Mouse (Mus musculus) thymus, adult 18-20 months (tissue): ENCODE measurements around the gene Marc1.

Source experiments
- DNase-seq, 2 experiments: peaks; one replicate each; pipeline ENCODE4 v3.0.0; 2022; ENCODE audit warnings: mixed read lengths in 2 of 2

Marc1 gene

GRCm38 (mm10) chr1:184810780-184811575 lies at the start of gene Marc1:
Marc1 (minus strand) TSS chr1:184811313.
- no peak for DNase-seq

- DNase-seq: no peak
Measured at GRCm38 (mm10) chr1:184860276-184860675, 49.2 kb upstream of the Marc1 start.

GRCm38 (mm10) chr1:184858253-184858652 lies 47.1 kb upstream of the Marc1 start:
- DNase-seq: no peak

- no peak for DNase-seq
Measured at GRCm38 (mm10) chr1:184857216-184857615, 46.1 kb upstream of the Marc1 start.

- no peak for DNase-seq
Measured at GRCm38 (mm10) chr1:184853922-184854321, 42.8 kb upstream of the Marc1 start.

- DNase-seq: peak in 1 of 2 experiments; percentile 44
Measured at GRCm38 (mm10) chr1:184853339-184853738, 42.2 kb upstream of the Marc1 start.

GRCm38 (mm10) chr1:184851741-184852618 lies 40.9 kb upstream of the Marc1 start:
- peak; percentile 34 to 49 for DNase-seq

GRCm38 (mm10) chr1:184851166-184851565 lies 40.1 kb upstream of the Marc1 start:
- DNase-seq: no peak

- no peak for DNase-seq
Measured at GRCm38 (mm10) chr1:184846973-184847372, 35.9 kb upstream of the Marc1 start.

GRCm38 (mm10) chr1:184846092-184846750 lies 35.1 kb upstream of the Marc1 start, which contains the start of gene Marc2:
Marc2 (minus strand) TSS chr1:184846451.
- DNase-seq: peak in 1 of 2 experiments; percentile 10

- peak; percentile 77 to 79 for DNase-seq
Measured at GRCm38 (mm10) chr1:184845111-184846071, 34.3 kb upstream of the Marc1 start.

GRCm38 (mm10) chr1:184844326-184845066 lies 33.4 kb upstream of the Marc1 start:
- DNase-seq: peak in 1 of 2 experiments; percentile 19

- DNase-seq: no peak
Measured at GRCm38 (mm10) chr1:184837649-184838048, 26.5 kb upstream of the Marc1 start.

- DNase-seq: no peak
Measured at GRCm38 (mm10) chr1:184836350-184836749, 25.2 kb upstream of the Marc1 start.

- DNase-seq: no peak
Measured at GRCm38 (mm10) chr1:184833499-184833898, 22.4 kb upstream of the Marc1 start.

- DNase-seq: no peak
Measured at GRCm38 (mm10) chr1:184832211-184832610, 21.1 kb upstream of the Marc1 start.

- no peak for DNase-seq
Measured at GRCm38 (mm10) chr1:184829897-184830296, 18.8 kb upstream of the Marc1 start.

GRCm38 (mm10) chr1:184827175-184827701 lies 16.1 kb upstream of the Marc1 start:
- no peak for DNase-seq

GRCm38 (mm10) chr1:184825093-184825492 lies 14.0 kb upstream of the Marc1 start:
- no peak for DNase-seq

GRCm38 (mm10) chr1:184824439-184824851 lies 13.3 kb upstream of the Marc1 start:
- DNase-seq: peak; percentile 38 to 47

- no peak for DNase-seq
Measured at GRCm38 (mm10) chr1:184822678-184823077, 11.6 kb upstream of the Marc1 start.
